Mouse (Mus musculus): ENCODE measurements around the gene 1700011L22Rik. TPM values are rescaled to one million over a fixed set of nuclear protein-coding genes. Genes with fewer than 3 reads are reported as not detected.

The 1700011L22Rik gene
- polyA plus RNA-seq, 1 experiment = not detected

- Histone ChIP-seq H3K36me3 (replicated peaks; ENCODE audit: low read length) (peaks cover 9% of the 10 kb centered on the region), H3K27me3 (replicated peaks) (peaks cover 2% of the 10 kb centered on the region), H3K4me1 (no peaks in the 10 kb centered on the region), H3K4me3 (replicated peaks) (no peak overlapping the region), H3K9me3 (no peaks in the 10 kb centered on the region)
- no peak for TF ChIP-seq FLI1 (IDR thresholded peaks at IDR 0.05; ENCODE audit: low read length)
- no peak for TF ChIP-seq GATA1 (IDR thresholded peaks at IDR 0.05; ENCODE audit: borderline replicate concordance, low read length)
Observed at GRCm38 (mm10) chr8:79196481-79196880, 51.9 kb downstream of the 1700011L22Rik start.

- no peaks in the 10 kb centered on the region for H3K27me3 ChIP-seq (replicated peaks)
- H3K9me3 ChIP-seq = no peaks in the 10 kb centered on the region
- H3K4me1 ChIP-seq = no peaks in the 10 kb centered on the region
- H3K4me3 ChIP-seq (replicated peaks) = no peak overlapping the region
- no peak for TF ChIP-seq GATA1 (IDR thresholded peaks at IDR 0.05; ENCODE audit: borderline replicate concordance, low read length)
- no peak for TF ChIP-seq FLI1 (IDR thresholded peaks at IDR 0.05; ENCODE audit: low read length)
- peaks cover 67% of the 10 kb centered on the region for H3K36me3 ChIP-seq (replicated peaks; ENCODE audit: low read length)
Observed at GRCm38 (mm10) chr8:79190071-79190470, 58.3 kb downstream of the 1700011L22Rik start.

- peaks cover 90% of the 10 kb centered on the region for H3K36me3 ChIP-seq (replicated peaks; ENCODE audit: low read length)
- no peaks in the 10 kb centered on the region for H3K9me3 ChIP-seq
- H3K4me3 ChIP-seq (replicated peaks) = no peak overlapping the region
- TF ChIP-seq GATA1 (IDR thresholded peaks at IDR 0.05; ENCODE audit: borderline replicate concordance, low read length) (no peak), FLI1 (IDR thresholded peaks at IDR 0.05; ENCODE audit: low read length) (no peak)
- H3K27me3 ChIP-seq (replicated peaks) = no peaks in the 10 kb centered on the region
- no peaks in the 10 kb centered on the region for H3K4me1 ChIP-seq
Observed at GRCm38 (mm10) chr8:79185488-79185887, 62.9 kb downstream of the 1700011L22Rik start.

- no peaks in the 10 kb centered on the region for H3K4me1 ChIP-seq
- peaks cover 84% of the 10 kb centered on the region for H3K36me3 ChIP-seq (replicated peaks; ENCODE audit: low read length)
- no peak for TF ChIP-seq GATA1 (IDR thresholded peaks at IDR 0.05; ENCODE audit: borderline replicate concordance, low read length)
- no peak for TF ChIP-seq FLI1 (IDR thresholded peaks at IDR 0.05; ENCODE audit: low read length)
- no peaks in the 10 kb centered on the region for H3K9me3 ChIP-seq
- no peaks in the 10 kb centered on the region for H3K27me3 ChIP-seq (replicated peaks)
- no peak overlapping the region for H3K4me3 ChIP-seq (replicated peaks)
Observed at GRCm38 (mm10) chr8:79179678-79180077, 68.7 kb downstream of the 1700011L22Rik start.

- Histone ChIP-seq H3K27me3 (replicated peaks) (no peaks in the 10 kb centered on the region), H3K36me3 (replicated peaks; ENCODE audit: low read length) (peaks cover 51% of the 10 kb centered on the region)
- no peak for TF ChIP-seq GATA1 (IDR thresholded peaks at IDR 0.05; ENCODE audit: borderline replicate concordance, low read length)
- TF ChIP-seq FLI1 (IDR thresholded peaks at IDR 0.05; ENCODE audit: low read length) = no peak
Observed at GRCm38 (mm10) chr8:79175991-79176390, 72.4 kb downstream of the 1700011L22Rik start.

GRCm38 (mm10) chr8:79173606-79174005, 74.8 kb downstream of the 1700011L22Rik start:
- Histone ChIP-seq H3K36me3 (replicated peaks; ENCODE audit: low read length) (peaks cover 27% of the 10 kb centered on the region), H3K9me3 (no peaks in the 10 kb centered on the region), H3K4me1 (peaks cover 17% of the 10 kb centered on the region), H3K27me3 (replicated peaks) (no peaks in the 10 kb centered on the region), H3K4me3 (replicated peaks) (no peak overlapping the region)
- TF ChIP-seq FLI1 (IDR thresholded peaks at IDR 0.05; ENCODE audit: low read length) (no peak), GATA1 (IDR thresholded peaks at IDR 0.05; ENCODE audit: borderline replicate concordance, low read length) (no peak)

More at GRCm38 (mm10) chr8:79175991-79176390, 72.4 kb downstream of the 1700011L22Rik start:
- H3K4me3 ChIP-seq (replicated peaks) = no peak overlapping the region
- H3K4me1 ChIP-seq = peaks cover 17% of the 10 kb centered on the region
- no peaks in the 10 kb centered on the region for H3K9me3 ChIP-seq

GRCm38 (mm10) chr8:79165276-79165675, 83.1 kb downstream of the 1700011L22Rik start:
- Histone ChIP-seq H3K36me3 (replicated peaks; ENCODE audit: low read length) (peaks cover 15% of the 10 kb centered on the region), H3K27me3 (replicated peaks) (no peaks in the 10 kb centered on the region), H3K4me3 (replicated peaks) (no peak overlapping the region), H3K4me1 (peaks cover 29% of the 10 kb centered on the region), H3K9me3 (no peaks in the 10 kb centered on the region)
- TF ChIP-seq GATA1 (IDR thresholded peaks at IDR 0.05; ENCODE audit: borderline replicate concordance, low read length) = no peak
- TF ChIP-seq FLI1 (IDR thresholded peaks at IDR 0.05; ENCODE audit: low read length) = no peak

- H3K36me3 ChIP-seq (replicated peaks; ENCODE audit: low read length) = peaks cover 19% of the 10 kb centered on the region
- H3K9me3 ChIP-seq = no peaks in the 10 kb centered on the region
- H3K27me3 ChIP-seq (replicated peaks) = no peaks in the 10 kb centered on the region
- TF ChIP-seq GATA1 (IDR thresholded peaks at IDR 0.05; ENCODE audit: borderline replicate concordance, low read length) = no peak
- TF ChIP-seq FLI1 (IDR thresholded peaks at IDR 0.05; ENCODE audit: low read length) = no peak
- no peak overlapping the region for H3K4me3 ChIP-seq (replicated peaks)
- H3K4me1 ChIP-seq = peaks cover 33% of the 10 kb centered on the region
Observed at GRCm38 (mm10) chr8:79164336-79164735, 84.0 kb downstream of the 1700011L22Rik start.

- Histone ChIP-seq H3K9me3 (no peaks in the 10 kb centered on the region), H3K36me3 (replicated peaks; ENCODE audit: low read length) (peaks cover 32% of the 10 kb centered on the region), H3K27me3 (replicated peaks) (no peaks in the 10 kb centered on the region), H3K4me1 (peaks cover 33% of the 10 kb centered on the region), H3K4me3 (replicated peaks) (peak overlapping the region; percentile 54)
- TF ChIP-seq GATA1 (IDR thresholded peaks at IDR 0.05; ENCODE audit: borderline replicate concordance, low read length) (no peak), FLI1 (IDR thresholded peaks at IDR 0.05; ENCODE audit: low read length) (no peak)
Observed at GRCm38 (mm10) chr8:79162533-79163308, 85.6 kb downstream of the 1700011L22Rik start.

GRCm38 (mm10) chr8:79161172-79161778, 87.1 kb downstream of the 1700011L22Rik start:
- H3K36me3 ChIP-seq (replicated peaks; ENCODE audit: low read length) = peaks cover 41% of the 10 kb centered on the region
- H3K9me3 ChIP-seq = no peaks in the 10 kb centered on the region
- H3K4me3 ChIP-seq (replicated peaks) = peak overlapping the region; percentile 33
- no peaks in the 10 kb centered on the region for H3K27me3 ChIP-seq (replicated peaks)
- H3K4me1 ChIP-seq = peaks cover 32% of the 10 kb centered on the region
- TF ChIP-seq GATA1 (IDR thresholded peaks at IDR 0.05; ENCODE audit: borderline replicate concordance, low read length) (no peak), FLI1 (IDR thresholded peaks at IDR 0.05; ENCODE audit: low read length) (no peak)

Other genes starting within 250 kb of the 1700011L22Rik start
- gene Zfp827, start 220.1 kb downstream of the 1700011L22Rik start, polyA plus RNA-seq (2012; ENCODE audit: insufficient read depth, low replicate concordance) = 2.3 and 2.9 TPM in 2 replicates
- 0.57 TPM in 1 of 2 replicates, not detected in the other for gene Mmaa, start 46.4 kb upstream of the 1700011L22Rik start, polyA plus RNA-seq (2012; ENCODE audit: insufficient read depth, low replicate concordance)
- gene Smad1, start 150.9 kb upstream of the 1700011L22Rik start, polyA plus RNA-seq (2012; ENCODE audit: insufficient read depth, low replicate concordance) = 8.0 and 25.1 TPM in 2 replicates